Mouse (Mus musculus): ENCODE measurements around the gene Sycp2. TPM values are rescaled to one million over a fixed set of nuclear protein-coding genes. Genes with fewer than 3 reads are reported as not detected.

Sycp2 gene
- polyA plus RNA-seq (2014; fragmentation: Nextera tagmentation; extraction: Ambion mirVana) = 0.37 and 0.81 TPM in 2 replicates

- no peak within 1 kb of the TSS for H3K4me2 ChIP-seq (ENCODE audit: low read length)
- DNase-seq (no peak), ATAC-seq (ENCODE audit: low FRiP score, low TSS enrichment) (peak; percentile 11; the same call in 1 of the 2 replicates)
- H3K27me3 ChIP-seq (ENCODE audit: control insufficient read depth, insufficient read depth, low read length) = no peaks in the 10 kb centered on the region
- no peaks in the 10 kb centered on the region for H3K9me3 ChIP-seq (ENCODE audit: control insufficient read depth, low read length)
- no peak within 1 kb of the TSS for H3K27ac ChIP-seq (replicated peaks; ENCODE audit: low read depth, low read length)
- no peaks in the 10 kb centered on the region for H3K36me3 ChIP-seq (ENCODE audit: control insufficient read depth, insufficient read depth, low read length)
- no peak within 1 kb of the TSS for H3K9ac ChIP-seq (replicated peaks; ENCODE audit: low read length)
- no peak within 1 kb of the TSS for H3K4me3 ChIP-seq (replicated peaks; ENCODE audit: low read depth, low read length)
- no peaks in the 10 kb centered on the region for H3K4me1 ChIP-seq (ENCODE audit: control insufficient read depth, insufficient read depth, low read length)
- WGBS = 83% methylated on average over 52 of the region's 52 CpGs
Observed at GRCm38 (mm10) chr2:178407053-178407815, at the start of gene Sycp2. Gene Sycp2 (minus strand): TSS chr2:178407685.

- no peaks in the 10 kb centered on the region for H3K36me3 ChIP-seq (ENCODE audit: control insufficient read depth, insufficient read depth, low read length)
- no peak overlapping the region for H3K9ac ChIP-seq (replicated peaks; ENCODE audit: low read length)
- peak overlapping the region; percentile 50; the same call in 1 of the 2 replicates for H3K27ac ChIP-seq (replicated peaks; ENCODE audit: low read depth, low read length)
- H3K27me3 ChIP-seq (ENCODE audit: control insufficient read depth, insufficient read depth, low read length) = no peaks in the 10 kb centered on the region
- peak overlapping the region; percentile 16 for H3K4me2 ChIP-seq (ENCODE audit: low read length)
- DNase-seq (peak; percentile 67), ATAC-seq (ENCODE audit: low FRiP score, low TSS enrichment) (peak; percentile 31; the same call in 1 of the 2 replicates)
- H3K4me3 ChIP-seq (replicated peaks; ENCODE audit: low read depth, low read length) = no peak overlapping the region
- WGBS = 46% methylated on average over 17 of the region's 17 CpGs
- no peaks in the 10 kb centered on the region for H3K9me3 ChIP-seq (ENCODE audit: control insufficient read depth, low read length)
- H3K4me1 ChIP-seq (ENCODE audit: control insufficient read depth, insufficient read depth, low read length) = 0 out of 2 replicates have a peak, but pooled peaks cover 4% of the 10 kb centered on the region
Observed at GRCm38 (mm10) chr2:178454664-178455516, 47.4 kb upstream of the Sycp2 start.

GRCm38 (mm10) chr2:178450961-178451360, 43.5 kb upstream of the Sycp2 start:
- Histone ChIP-seq H3K4me1 (ENCODE audit: control insufficient read depth, insufficient read depth, low read length) (0 out of 2 replicates have a peak, but pooled peaks cover 4% of the 10 kb centered on the region), H3K9me3 (ENCODE audit: control insufficient read depth, low read length) (no peaks in the 10 kb centered on the region), H3K27me3 (ENCODE audit: control insufficient read depth, insufficient read depth, low read length) (no peaks in the 10 kb centered on the region), H3K9ac (replicated peaks; ENCODE audit: low read length) (no peak overlapping the region), H3K4me3 (replicated peaks; ENCODE audit: low read depth, low read length) (no peak overlapping the region), H3K36me3 (ENCODE audit: control insufficient read depth, insufficient read depth, low read length) (no peaks in the 10 kb centered on the region), H3K27ac (replicated peaks; ENCODE audit: low read depth, low read length) (no peak overlapping the region), H3K4me2 (ENCODE audit: low read length) (no peak overlapping the region)
- no peak for ATAC-seq (ENCODE audit: low FRiP score, low TSS enrichment)
- 73% methylated on average over 10 of the region's 10 CpGs for WGBS
- no peak for DNase-seq

- DNase-seq (no peak), ATAC-seq (ENCODE audit: low FRiP score, low TSS enrichment) (no peak)
- Histone ChIP-seq H3K9me3 (ENCODE audit: control insufficient read depth, low read length) (no peaks in the 10 kb centered on the region), H3K27ac (replicated peaks; ENCODE audit: low read depth, low read length) (no peak overlapping the region), H3K36me3 (ENCODE audit: control insufficient read depth, insufficient read depth, low read length) (no peaks in the 10 kb centered on the region), H3K9ac (replicated peaks; ENCODE audit: low read length) (no peak overlapping the region), H3K27me3 (ENCODE audit: control insufficient read depth, insufficient read depth, low read length) (no peaks in the 10 kb centered on the region), H3K4me1 (ENCODE audit: control insufficient read depth, insufficient read depth, low read length) (0 out of 2 replicates have a peak, but pooled peaks cover under 1% of the 10 kb centered on the region), H3K4me3 (replicated peaks; ENCODE audit: low read depth, low read length) (no peak overlapping the region), H3K4me2 (ENCODE audit: low read length) (no peak overlapping the region)
- WGBS = 13% methylated on average over 2 of the region's 2 CpGs
Observed at GRCm38 (mm10) chr2:178450236-178450635, 42.8 kb upstream of the Sycp2 start.

- no peaks in the 10 kb centered on the region for H3K9me3 ChIP-seq (ENCODE audit: control insufficient read depth, low read length)
- H3K27ac ChIP-seq (replicated peaks; ENCODE audit: low read depth, low read length) = no peak overlapping the region
- H3K4me2 ChIP-seq (ENCODE audit: low read length) = no peak overlapping the region
- H3K4me3 ChIP-seq (replicated peaks; ENCODE audit: low read depth, low read length) = no peak overlapping the region
- no peak for DNase-seq
- 83% methylated on average over 4 of the region's 4 CpGs for WGBS
- no peak for ATAC-seq (ENCODE audit: low FRiP score, low TSS enrichment)
- no peaks in the 10 kb centered on the region for H3K36me3 ChIP-seq (ENCODE audit: control insufficient read depth, insufficient read depth, low read length)
- no peaks in the 10 kb centered on the region for H3K27me3 ChIP-seq (ENCODE audit: control insufficient read depth, insufficient read depth, low read length)
- H3K9ac ChIP-seq (replicated peaks; ENCODE audit: low read length) = no peak overlapping the region
- H3K4me1 ChIP-seq (ENCODE audit: control insufficient read depth, insufficient read depth, low read length) = no peaks in the 10 kb centered on the region
Observed at GRCm38 (mm10) chr2:178449386-178449785, 41.9 kb upstream of the Sycp2 start.

- Histone ChIP-seq H3K9ac (replicated peaks; ENCODE audit: low read length) (no peak overlapping the region), H3K27ac (replicated peaks; ENCODE audit: low read depth, low read length) (no peak overlapping the region), H3K36me3 (ENCODE audit: control insufficient read depth, insufficient read depth, low read length) (no peaks in the 10 kb centered on the region), H3K4me2 (ENCODE audit: low read length) (no peak overlapping the region), H3K27me3 (ENCODE audit: control insufficient read depth, insufficient read depth, low read length) (no peaks in the 10 kb centered on the region), H3K9me3 (ENCODE audit: control insufficient read depth, low read length) (no peaks in the 10 kb centered on the region; the same call in 1 of the 2 replicates), H3K4me1 (ENCODE audit: control insufficient read depth, insufficient read depth, low read length) (0 out of 2 replicates have a peak, but pooled peaks cover 5% of the 10 kb centered on the region), H3K4me3 (replicated peaks; ENCODE audit: low read depth, low read length) (no peak overlapping the region)
- WGBS = 63% methylated on average over 9 of the region's 9 CpGs
- no peak for DNase-seq
- ATAC-seq (ENCODE audit: low FRiP score, low TSS enrichment) = no peak
Observed at GRCm38 (mm10) chr2:178437311-178437710, 29.8 kb upstream of the Sycp2 start.

- Histone ChIP-seq H3K4me2 (ENCODE audit: low read length) (no peak overlapping the region), H3K27me3 (ENCODE audit: control insufficient read depth, insufficient read depth, low read length) (no peaks in the 10 kb centered on the region), H3K4me3 (replicated peaks; ENCODE audit: low read depth, low read length) (no peak overlapping the region), H3K9me3 (ENCODE audit: control insufficient read depth, low read length) (no peaks in the 10 kb centered on the region), H3K36me3 (ENCODE audit: control insufficient read depth, insufficient read depth, low read length) (no peaks in the 10 kb centered on the region), H3K4me1 (ENCODE audit: control insufficient read depth, insufficient read depth, low read length) (0 out of 2 replicates have a peak, but pooled peaks cover 7% of the 10 kb centered on the region), H3K9ac (replicated peaks; ENCODE audit: low read length) (no peak overlapping the region), H3K27ac (replicated peaks; ENCODE audit: low read depth, low read length) (no peak overlapping the region)
- DNase-seq (no peak), ATAC-seq (ENCODE audit: low FRiP score, low TSS enrichment) (no peak)
- 91% methylated on average over 2 of the region's 2 CpGs for WGBS
Observed at GRCm38 (mm10) chr2:178433903-178434302, 26.4 kb upstream of the Sycp2 start.

- Histone ChIP-seq H3K4me1 (ENCODE audit: control insufficient read depth, insufficient read depth, low read length) (0 out of 2 replicates have a peak, but pooled peaks cover 7% of the 10 kb centered on the region), H3K9ac (replicated peaks; ENCODE audit: low read length) (no peak overlapping the region), H3K4me2 (ENCODE audit: low read length) (no peak overlapping the region), H3K4me3 (replicated peaks; ENCODE audit: low read depth, low read length) (no peak overlapping the region), H3K27me3 (ENCODE audit: control insufficient read depth, insufficient read depth, low read length) (no peaks in the 10 kb centered on the region), H3K9me3 (ENCODE audit: control insufficient read depth, low read length) (no peaks in the 10 kb centered on the region), H3K36me3 (ENCODE audit: control insufficient read depth, insufficient read depth, low read length) (no peaks in the 10 kb centered on the region), H3K27ac (replicated peaks; ENCODE audit: low read depth, low read length) (no peak overlapping the region)
- DNase-seq = no peak
- 74% methylated on average over 2 of the region's 2 CpGs for WGBS
- ATAC-seq (ENCODE audit: low FRiP score, low TSS enrichment) = no peak
Observed at GRCm38 (mm10) chr2:178433495-178433894, 26.0 kb upstream of the Sycp2 start.
